In the genomic region with DNA sequence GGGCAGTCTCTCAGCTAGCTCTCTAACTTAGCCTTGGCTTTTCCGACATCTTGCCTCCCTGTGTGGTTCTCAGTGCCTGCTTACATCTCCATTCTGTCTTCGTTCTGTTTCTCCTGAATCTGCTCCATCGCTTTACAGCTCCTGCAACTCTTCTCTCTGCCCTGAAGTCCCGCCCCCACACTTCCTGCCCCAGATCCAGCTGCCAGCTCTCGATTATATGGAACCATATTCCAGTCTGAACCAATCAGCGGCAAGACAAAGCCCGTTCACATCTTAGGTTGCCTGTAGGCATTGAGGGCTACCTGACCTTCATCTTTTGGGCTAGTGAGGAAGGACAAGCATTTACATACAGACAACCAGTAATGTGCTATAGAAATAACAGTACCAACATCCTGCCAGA, we compare ENCODE assay signal across 27 mouse cellular contexts. TPM values are rescaled to one million over a fixed set of nuclear protein-coding genes. Genes with fewer than 3 reads are reported as not detected.
DNase-seq lines count a peak whose midpoint lies in the region; ATAC-seq lines count a peak whose summit lies in the region.
"Had no signal": no experiment of that assay in that cellular context is flagged by ENCODE, and none has a peak within 500 bp of the region (broad histone marks: within the 10 kb centered on the region; RNA-seq: fewer than 3 reads in every experiment).

No protein-coding gene starts in this region.

- no peak overlapping the region for H3K27ac ChIP-seq in heart, embryonic 11.5 days (ENCODE audit: low read depth, low read length)
- no peak overlapping the region for H3K27ac ChIP-seq in midbrain, embryonic 11.5 days (ENCODE audit: low read depth, low read length)
- no peak overlapping the region for H3K27ac ChIP-seq in midbrain, embryonic 15.5 days
- H3K27ac ChIP-seq: embryonic facial prominence, embryonic 13.5 days; embryonic facial prominence, embryonic 15.5 days; forebrain, embryonic 10.5 days; forebrain, embryonic 12.5 days had no signal

- ATAC-seq in heart, embryonic 11.5 days (replicated peaks; ENCODE audit: insufficient number of reproducible peaks, low FRiP score, low TSS enrichment): no peak
- ATAC-seq in midbrain, embryonic 11.5 days (ENCODE audit: low FRiP score): no peak
- ATAC-seq in midbrain, embryonic 15.5 days (replicated peaks): no peak
- ATAC-seq: CD4-positive, CD25-positive, alpha-beta regulatory T cell, adult 4 months; forebrain, embryonic 14.5 days; forebrain, postnatal 0 days had no signal

- no peak overlapping the region for H3K4me2 ChIP-seq in heart, embryonic 11.5 days
- H3K4me2 ChIP-seq in midbrain, embryonic 11.5 days: no peak overlapping the region
- no peak overlapping the region for H3K4me2 ChIP-seq in midbrain, embryonic 15.5 days
- H3K4me2 ChIP-seq: embryonic facial prominence, embryonic 13.5 days; embryonic facial prominence, embryonic 15.5 days; forebrain, embryonic 12.5 days had no signal

- H3K4me3 ChIP-seq in heart, embryonic 11.5 days (ENCODE audit: low read depth, low read length): no peak overlapping the region
- H3K4me3 ChIP-seq in midbrain, embryonic 11.5 days (ENCODE audit: low read depth, low read length): no peak overlapping the region
- no peak overlapping the region for H3K4me3 ChIP-seq in midbrain, embryonic 15.5 days
- H3K4me3 ChIP-seq: embryonic facial prominence, embryonic 13.5 days; embryonic facial prominence, embryonic 15.5 days; erythroblast, embryonic 14.5 days; forebrain, embryonic 10.5 days; forebrain, embryonic 12.5 days had no signal

- no peaks in the 10 kb centered on the region for H3K27me3 ChIP-seq in heart, embryonic 11.5 days (ENCODE audit: control insufficient read depth, insufficient read depth, low read length)
- no peaks in the 10 kb centered on the region for H3K27me3 ChIP-seq in midbrain, embryonic 11.5 days (ENCODE audit: control insufficient read depth, insufficient read depth, low read length)
- H3K27me3 ChIP-seq in midbrain, embryonic 15.5 days (replicated peaks): no peaks in the 10 kb centered on the region
- H3K27me3 ChIP-seq: embryonic facial prominence, embryonic 13.5 days; embryonic facial prominence, embryonic 15.5 days had no signal

- no peaks in the 10 kb centered on the region for H3K9me3 ChIP-seq in heart, embryonic 11.5 days (replicated peaks; ENCODE audit: control insufficient read depth, low read length)
- H3K9me3 ChIP-seq in midbrain, embryonic 11.5 days (ENCODE audit: control insufficient read depth, low read length): no peaks in the 10 kb centered on the region
- no peaks in the 10 kb centered on the region for H3K9me3 ChIP-seq in midbrain, embryonic 15.5 days
- H3K9me3 ChIP-seq: embryonic facial prominence, embryonic 13.5 days; embryonic facial prominence, embryonic 15.5 days; forebrain, embryonic 10.5 days; forebrain, embryonic 12.5 days; G1E had no signal

- no peaks in the 10 kb centered on the region for H3K4me1 ChIP-seq in heart, embryonic 11.5 days (ENCODE audit: control insufficient read depth, insufficient read depth, low read length)
- H3K4me1 ChIP-seq in midbrain, embryonic 11.5 days (ENCODE audit: control insufficient read depth, insufficient read depth, low read length): no peaks in the 10 kb centered on the region
- no peaks in the 10 kb centered on the region for H3K4me1 ChIP-seq in midbrain, embryonic 15.5 days
- H3K4me1 ChIP-seq: embryonic facial prominence, embryonic 13.5 days; embryonic facial prominence, embryonic 15.5 days; forebrain, embryonic 10.5 days had no signal

- DNase-seq in heart, adult 11 months: peak; percentile 79
- DNase-seq in midbrain, embryonic 11.5 days (ENCODE audit: low spot score, missing footprints): peak; percentile 59
- DNase-seq in adrenal gland, adult (ENCODE audit: inconsistent age in 2 of 2, low spot score in 1 of 2): no peak
- DNase-seq: adrenal gland, adult 8-10 months; adrenal gland, postnatal 14 days; adrenal gland, postnatal 36 days; B cell, adult 2 months; cerebellum, adult 11 months; cerebellum, adult 18-20 months; cerebellum, adult 8-10 months; cerebellum, adult 9-11 months; cerebellum, postnatal 14 days; cerebellum, postnatal 36 days; embryo, embryonic 11 days; forebrain, postnatal 0 days had no signal

- H3K9ac ChIP-seq in heart, embryonic 11.5 days (ENCODE audit: low read depth, low read length): no peak overlapping the region
- no peak overlapping the region for H3K9ac ChIP-seq in midbrain, embryonic 11.5 days (ENCODE audit: low read length)
- H3K9ac ChIP-seq in midbrain, embryonic 15.5 days: no peak overlapping the region
- H3K9ac ChIP-seq: embryonic facial prominence, embryonic 13.5 days; embryonic facial prominence, embryonic 15.5 days; forebrain, embryonic 12.5 days; forebrain, postnatal 0 days had no signal

- H3K36me3 ChIP-seq in heart, embryonic 11.5 days (ENCODE audit: control insufficient read depth, insufficient read depth, low read length): no peaks in the 10 kb centered on the region
- H3K36me3 ChIP-seq in midbrain, embryonic 11.5 days (ENCODE audit: control insufficient read depth, insufficient read depth, low read length): no peaks in the 10 kb centered on the region
- no peaks in the 10 kb centered on the region for H3K36me3 ChIP-seq in midbrain, embryonic 15.5 days (replicated peaks)
- H3K36me3 ChIP-seq: embryonic facial prominence, embryonic 13.5 days; embryonic facial prominence, embryonic 15.5 days; forebrain, embryonic 10.5 days; forebrain, embryonic 12.5 days had no signal

- WGBS in heart, embryonic 11.5 days (ENCODE audit: insufficient replicate concordance): 75% methylated on average over 7 of the region's 7 CpGs
- WGBS in midbrain, embryonic 11.5 days: 88% methylated on average over 7 of the region's 7 CpGs
- 93% methylated on average over 7 of the region's 7 CpGs for WGBS in midbrain, embryonic 15.5 days

RNA-seq across cellular contexts. Expression of a gene that starts 3.1 kb away (rescaled TPM):
- not detected in 2 replicates for polyA plus RNA-seq in heart, embryonic 11.5 days (2014; fragmentation: Nextera tagmentation; extraction: Ambion mirVana)
- polyA plus RNA-seq in midbrain, embryonic 11.5 days (2014; fragmentation: Nextera tagmentation; extraction: Ambion mirVana): not detected in 2 replicates
- not detected in 2 replicates for polyA plus RNA-seq in midbrain, embryonic 15.5 days (2015; fragmentation: Nextera tagmentation; extraction: Ambion mirVana)
- polyA plus RNA-seq: CD4-positive, CD25-positive, alpha-beta regulatory T cell, adult 4 months; embryonic facial prominence, embryonic 13.5 days; embryonic facial prominence, embryonic 15.5 days; erythroblast, embryonic 14.5 days; forebrain, embryonic 10.5 days; forebrain, embryonic 12.5 days; forebrain, embryonic 14.5 days; forebrain, postnatal 0 days; G1E had no signal

RNA-seq across cellular contexts. Expression of a gene that starts 13.5 kb away (rescaled TPM):
- polyA plus RNA-seq in heart, embryonic 11.5 days (2014; fragmentation: Nextera tagmentation; extraction: Ambion mirVana): 0.69 and 0.79 TPM in 2 replicates
- 0.18 and 0.33 TPM in 2 replicates for polyA plus RNA-seq in midbrain, embryonic 11.5 days (2014; fragmentation: Nextera tagmentation; extraction: Ambion mirVana)
- polyA plus RNA-seq in midbrain, embryonic 15.5 days (2015; fragmentation: Nextera tagmentation; extraction: Ambion mirVana): not detected in 2 replicates
- polyA plus RNA-seq: brain, embryonic 14.5 days; embryonic facial prominence, embryonic 11.5 days; forebrain, embryonic 10.5 days; forebrain, postnatal 0 days had no signal

RNA-seq across cellular contexts. Expression of a gene that starts 18.1 kb away (rescaled TPM):
- 0.13 and 0.20 TPM in 2 replicates for polyA plus RNA-seq in heart, embryonic 11.5 days (2014; fragmentation: Nextera tagmentation; extraction: Ambion mirVana)
- 0.12 TPM in 1 of 2 replicates, not detected in the other for polyA plus RNA-seq in midbrain, embryonic 11.5 days (2014; fragmentation: Nextera tagmentation; extraction: Ambion mirVana)
- not detected in 2 replicates for polyA plus RNA-seq in midbrain, embryonic 15.5 days (2015; fragmentation: Nextera tagmentation; extraction: Ambion mirVana)
- polyA plus RNA-seq: brain, embryonic 14.5 days; CD4-positive, CD25-positive, alpha-beta regulatory T cell, adult 4 months; embryonic facial prominence, embryonic 15.5 days; erythroblast, embryonic 14.5 days; forebrain, embryonic 10.5 days; forebrain, embryonic 12.5 days; forebrain, embryonic 14.5 days; G1E had no signal

RNA-seq across cellular contexts. Expression of a gene that starts 48.7 kb away (rescaled TPM):
- 0.66 and 0.79 TPM in 2 replicates for polyA plus RNA-seq in heart, embryonic 11.5 days (2014; fragmentation: Nextera tagmentation; extraction: Ambion mirVana)
- polyA plus RNA-seq in midbrain, embryonic 11.5 days (2014; fragmentation: Nextera tagmentation; extraction: Ambion mirVana): 0.23 and 0.37 TPM in 2 replicates
- polyA plus RNA-seq in midbrain, embryonic 15.5 days (2015; fragmentation: Nextera tagmentation; extraction: Ambion mirVana): 0.08 TPM in 1 of 2 replicates, not detected in the other
- polyA plus RNA-seq: forebrain, embryonic 14.5 days had no signal

Comparison
In these comparisons a context has a peak if more than half of its experiments do, and no peak if none do; other contexts are left out.
1. DNase-seq: peak in heart, adult 11 months (single experiment) and midbrain, embryonic 11.5 days (single experiment); none in adrenal gland, adult (0 of 2).